8 mouse cellular contexts compared by ENCODE assay signal in genomic region chr10:81139529-81139846, GRCm38 (mm10). TPM values are rescaled to one million over a fixed set of nuclear protein-coding genes. Genes with fewer than 3 reads are reported as not detected.
A peak's percentile ranks its signal among the peaks of the same experiment; 100 is the strongest.
DNase-seq lines count a peak whose midpoint lies in the region; ATAC-seq and TF ChIP-seq lines count a peak whose summit lies in the region.

No protein-coding gene starts in this region.

- H3K4me3 ChIP-seq in gastrocnemius, adult 2 months, result peak overlapping the region; percentile 88
- H3K4me3 ChIP-seq in E14TG2a.4 (replicated peaks; ENCODE audit: low read length), result peak overlapping the region; percentile 92
- no peak overlapping the region for H3K4me3 ChIP-seq in forebrain, postnatal 0 days (ENCODE audit: low read depth, low read length)
- H3K4me3 ChIP-seq in liver, embryonic 15.5 days (replicated peaks), result peak overlapping the region; percentile 86

- no peak for DNase-seq in gastrocnemius, adult 2 months
- no peak for DNase-seq in gastrocnemius, postnatal 36 days
- no peak for DNase-seq in forebrain, postnatal 0 days
- no peak for DNase-seq in kidney, postnatal 4 days
- no peak for DNase-seq in right cerebral cortex, postnatal 10 days (ENCODE audit: low spot score in 2 of 2)
- DNase-seq in layer of hippocampus, postnatal 10 days (ENCODE audit: low spot score in 2 of 2), result no peak

- ATAC-seq in forebrain, postnatal 0 days, result no peak
- no peak for ATAC-seq in liver, embryonic 15.5 days (ENCODE audit: insufficient read depth)

- H3K27me3 ChIP-seq in E14TG2a.4 (ENCODE audit: insufficient read depth, low read length), result peaks cover 5% of the 10 kb centered on the region; the same call in 1 of the 2 replicates
- peaks cover 6% of the 10 kb centered on the region for H3K27me3 ChIP-seq in forebrain, postnatal 0 days (ENCODE audit: insufficient read depth, low read length)
- H3K27me3 ChIP-seq in liver, embryonic 15.5 days, result no peaks in the 10 kb centered on the region

- intact Hi-C loops in gastrocnemius, adult 2 months (cut with DNase I), result no loop called here
- intact Hi-C loops in gastrocnemius, postnatal 36 days (cut with DNase I), result loop anchor here (5.0 kb wide), 1 partner anchor 33 kb away; no protein-coding TSS in a partner anchor

- H3K9me3 ChIP-seq in E14TG2a.4 (ENCODE audit: low read length), result no peaks in the 10 kb centered on the region
- H3K9me3 ChIP-seq in forebrain, postnatal 0 days (ENCODE audit: low read length), result no peaks in the 10 kb centered on the region
- H3K9me3 ChIP-seq in liver, embryonic 15.5 days (replicated peaks), result no peaks in the 10 kb centered on the region

- H3K4me1 ChIP-seq in E14TG2a.4 (replicated peaks; ENCODE audit: low read depth, low read length), result peaks cover 69% of the 10 kb centered on the region
- H3K4me1 ChIP-seq in forebrain, postnatal 0 days (ENCODE audit: insufficient read depth), result peaks cover 9% of the 10 kb centered on the region
- H3K4me1 ChIP-seq in liver, embryonic 15.5 days (replicated peaks), result peaks cover 78% of the 10 kb centered on the region

- WGBS in forebrain, postnatal 0 days, result 73% methylated on average over 4 of the region's 4 CpGs
- 53% methylated on average over 4 of the region's 4 CpGs for WGBS in liver, embryonic 15.5 days (ENCODE audit: insufficient replicate concordance)

- TF ChIP-seq CTCF in gastrocnemius, adult 2 months (IDR thresholded peaks at IDR 0.05), result no peak
- TF ChIP-seq CTCF in E14TG2a.4 (conservative IDR thresholded peaks at IDR 0.05; ENCODE audit: low read length), result no peak
- TF ChIP-seq CTCF in forebrain, postnatal 0 days (IDR thresholded peaks at IDR 0.05; ENCODE audit: low read depth), result no peak

- H3K4me2 ChIP-seq in forebrain, postnatal 0 days (ENCODE audit: low read depth), result peak overlapping the region; percentile 90; the same call in 1 of the 2 replicates
- H3K4me2 ChIP-seq in liver, embryonic 15.5 days, result peak overlapping the region; percentile 92

- no peak overlapping the region for H3K9ac ChIP-seq in forebrain, postnatal 0 days
- H3K9ac ChIP-seq in liver, embryonic 15.5 days, result peak overlapping the region; percentile 84

- peaks cover 17% of the 10 kb centered on the region for H3K36me3 ChIP-seq in E14TG2a.4 (ENCODE audit: insufficient read depth, low read length)
- peaks cover 8% of the 10 kb centered on the region for H3K36me3 ChIP-seq in forebrain, postnatal 0 days (ENCODE audit: insufficient read depth)
- H3K36me3 ChIP-seq in liver, embryonic 15.5 days (replicated peaks), result peaks cover 47% of the 10 kb centered on the region

- peak overlapping the region; percentile 98 for H3K27ac ChIP-seq in gastrocnemius, adult 2 months
- no peak overlapping the region for H3K27ac ChIP-seq in forebrain, postnatal 0 days (ENCODE audit: low read depth, low read length)
- peak overlapping the region; percentile 88 for H3K27ac ChIP-seq in liver, embryonic 15.5 days (replicated peaks)

RNA-seq across cellular contexts. Expression of gene Zbtb7a, which starts 4.5 kb away (rescaled TPM):
- total RNA-seq in gastrocnemius, adult 2 months (2021), result 10 to 100 TPM; 23.3 to 25.9 TPM
- 10 to 100 TPM; 22.4 to 27.8 TPM for total RNA-seq in gastrocnemius, postnatal 36 days (2021)
- 21.6 and 27.2 TPM in 2 replicates for total RNA-seq in forebrain, postnatal 0 days (2014; rRNA removed)
- polyA plus RNA-seq in forebrain, postnatal 0 days (2015; fragmentation: Nextera tagmentation; extraction: Ambion mirVana), result 12.4 and 15.7 TPM in 2 replicates
- 47.6 and 56.9 TPM in 2 replicates for polyA plus RNA-seq in liver, embryonic 15.5 days (2015; fragmentation: Nextera tagmentation; extraction: Ambion mirVana)
- 10 to 100 TPM; 38.4 to 45.2 TPM for total RNA-seq in layer of hippocampus, postnatal 10 days (2021)

RNA-seq across cellular contexts. Expression of gene Pias4, which starts 28.2 kb away (rescaled TPM):
- 10 to 100 TPM; 15.7 to 16.2 TPM for total RNA-seq in gastrocnemius, adult 2 months (2021)
- total RNA-seq in gastrocnemius, postnatal 36 days (2021), result 10 to 100 TPM; 14.0 to 16.3 TPM
- 30.1 and 32.5 TPM in 2 replicates for total RNA-seq in forebrain, postnatal 0 days (2014; rRNA removed)
- 28.1 and 35.8 TPM in 2 replicates for polyA plus RNA-seq in forebrain, postnatal 0 days (2015; fragmentation: Nextera tagmentation; extraction: Ambion mirVana)
- polyA plus RNA-seq in liver, embryonic 15.5 days (2015; fragmentation: Nextera tagmentation; extraction: Ambion mirVana), result 26.0 and 32.6 TPM in 2 replicates
- total RNA-seq in layer of hippocampus, postnatal 10 days (2021), result 10 to 100 TPM; 26.7 to 29.7 TPM

RNA-seq across cellular contexts. Expression of gene Map2k2, which starts 33.8 kb away (rescaled TPM):
- total RNA-seq in gastrocnemius, adult 2 months (2021), result 100 to 1,000 TPM; 148 to 187 TPM
- 100 to 1,000 TPM; 160 to 174 TPM for total RNA-seq in gastrocnemius, postnatal 36 days (2021)
- 194 and 215 TPM in 2 replicates for total RNA-seq in forebrain, postnatal 0 days (2014; rRNA removed)
- polyA plus RNA-seq in forebrain, postnatal 0 days (2015; fragmentation: Nextera tagmentation; extraction: Ambion mirVana), result 167 and 194 TPM in 2 replicates
- 111 and 117 TPM in 2 replicates for polyA plus RNA-seq in liver, embryonic 15.5 days (2015; fragmentation: Nextera tagmentation; extraction: Ambion mirVana)
- 100 to 1,000 TPM; 139 to 150 TPM for total RNA-seq in layer of hippocampus, postnatal 10 days (2021)

RNA-seq across cellular contexts. Expression of gene Eef2, which starts 36.9 kb away (rescaled TPM):
- total RNA-seq in gastrocnemius, adult 2 months (2021), result 1,000 to 10,000 TPM; 1,128 to 1,335 TPM
- total RNA-seq in gastrocnemius, postnatal 36 days (2021), result 100 to 1,000 TPM; 880 to 957 TPM
- total RNA-seq in forebrain, postnatal 0 days (2014; rRNA removed), result 2,084 and 2,175 TPM in 2 replicates
- 466 and 485 TPM in 2 replicates for polyA plus RNA-seq in forebrain, postnatal 0 days (2015; fragmentation: Nextera tagmentation; extraction: Ambion mirVana)
- 270 and 306 TPM in 2 replicates for polyA plus RNA-seq in liver, embryonic 15.5 days (2015; fragmentation: Nextera tagmentation; extraction: Ambion mirVana)
- 1,000 to 10,000 TPM; 1,075 to 1,131 TPM for total RNA-seq in layer of hippocampus, postnatal 10 days (2021)

RNA-seq across cellular contexts. Expression of gene Creb3l3, which starts 40.8 kb away (rescaled TPM):
- total RNA-seq in gastrocnemius, adult 2 months (2021), result not detected
- under 1 TPM in 1 of 2 experiments, not detected in 1; 0.23 TPM for total RNA-seq in gastrocnemius, postnatal 36 days (2021)
- total RNA-seq in forebrain, postnatal 0 days (2014; rRNA removed), result 0.38 and 0.43 TPM in 2 replicates
- polyA plus RNA-seq in forebrain, postnatal 0 days (2015; fragmentation: Nextera tagmentation; extraction: Ambion mirVana), result 0.29 and 0.40 TPM in 2 replicates
- polyA plus RNA-seq in liver, embryonic 15.5 days (2015; fragmentation: Nextera tagmentation; extraction: Ambion mirVana), result 32.9 and 36.3 TPM in 2 replicates
- total RNA-seq in layer of hippocampus, postnatal 10 days (2021), result under 1 TPM; 0.41 to 0.45 TPM
